Mouse (Mus musculus) cerebellum, postnatal 4 days (tissue): Measurements from ENCODE around the gene Irs1.

Source experiments
- DNase-seq, 2 experiments: peaks; one replicate each; pipeline ENCODE4 v3.0.0; 2022; ENCODE audit warnings: low spot score in 2 of 2, mixed read lengths in 1 of 2

The Irs1 gene

GRCm38 (mm10) chr1:82257457-82257856 lies 33.8 kb downstream of the Irs1 start:
- DNase-seq = no peak

GRCm38 (mm10) chr1:82253789-82254445 lies 37.3 kb downstream of the Irs1 start:
- DNase-seq = no peak

- DNase-seq = no peak
Measured at GRCm38 (mm10) chr1:82247221-82247951, 43.8 kb downstream of the Irs1 start.

GRCm38 (mm10) chr1:82245002-82245401 lies 46.2 kb downstream of the Irs1 start:
- DNase-seq = no peak

GRCm38 (mm10) chr1:82243260-82243825 lies 47.9 kb downstream of the Irs1 start:
- DNase-seq = peak in 1 of 2 experiments; percentile 58

GRCm38 (mm10) chr1:82239409-82240201 lies 51.6 kb downstream of the Irs1 start:
- DNase-seq = no peak

GRCm38 (mm10) chr1:82238245-82238644 lies 53.0 kb downstream of the Irs1 start:
- no peak for DNase-seq

- no peak for DNase-seq
Measured at GRCm38 (mm10) chr1:82235455-82236104, 55.6 kb downstream of the Irs1 start.

GRCm38 (mm10) chr1:82234616-82235015 lies 56.6 kb downstream of the Irs1 start:
- no peak for DNase-seq

GRCm38 (mm10) chr1:82232812-82233211 lies 58.4 kb downstream of the Irs1 start, which contains the start of gene Gm9747:
Gene Gm9747, plus strand, starts transcription at chr1:82233112.
- DNase-seq = no peak

- no peak for DNase-seq
Measured at GRCm38 (mm10) chr1:82228841-82229240, 62.4 kb downstream of the Irs1 start.

GRCm38 (mm10) chr1:82223042-82223795 lies 68.0 kb downstream of the Irs1 start:
- DNase-seq = no peak

- no peak for DNase-seq
Measured at GRCm38 (mm10) chr1:82221462-82221861, 69.8 kb downstream of the Irs1 start.

- peak in 1 of 2 experiments; percentile 35 for DNase-seq
Measured at GRCm38 (mm10) chr1:82220673-82221396, 70.4 kb downstream of the Irs1 start.

GRCm38 (mm10) chr1:82207511-82207910 lies 83.7 kb downstream of the Irs1 start:
- no peak for DNase-seq

- DNase-seq = no peak
Measured at GRCm38 (mm10) chr1:82200636-82201035, 90.6 kb downstream of the Irs1 start.

GRCm38 (mm10) chr1:82199918-82200317 lies 91.3 kb downstream of the Irs1 start:
- no peak for DNase-seq

GRCm38 (mm10) chr1:82191579-82191978 lies 99.6 kb downstream of the Irs1 start:
- no peak for DNase-seq

- DNase-seq = peak in 1 of 2 experiments; percentile 18
Measured at GRCm38 (mm10) chr1:82189516-82189915, 101.7 kb downstream of the Irs1 start.
